Mouse (Mus musculus) stomach, embryonic 15.5 days (tissue): ENCODE measurements around the gene Abcg4. TPM values are rescaled to one million over a fixed set of nuclear protein-coding genes. Genes with fewer than 3 reads are reported as not detected.

Source experiments
- ATAC-seq: fragments of 200-750 bp; cut with Nextera tagmentation; 2 replicates; pipeline ENCODE4 v1.8.0; 2017; ENCODE audit warnings: low read depth, moderate number of reproducible peaks, moderate TSS enrichment; ENCODE audit not compliant: insufficient read depth, low FRiP score
- H3K27ac ChIP-seq: fragments of 300-500 bp; sonication (generic); 2 replicates; pipeline ENCODE4 v1.5.1; 2015; ENCODE audit warnings: mild to moderate bottlenecking, inconsistent platforms
- H3K27me3 ChIP-seq: fragments of 300-500 bp; sonication (generic); replicated peaks from 2 replicates; pipeline ENCODE4 v1.6.1; 2015; ENCODE audit warnings: inconsistent platforms
- H3K36me3 ChIP-seq: fragments of 300-500 bp; sonication (generic); 2 replicates; pipeline ENCODE4 v1.6.1; 2015; ENCODE audit warnings: inconsistent platforms
- H3K4me1 ChIP-seq: fragments of 300-500 bp; sonication (generic); 2 replicates; pipeline ENCODE4 v1.6.1; 2015; ENCODE audit warnings: inconsistent platforms
- H3K4me2 ChIP-seq: fragments of 300-500 bp; sonication (generic); 2 replicates; pipeline ENCODE4 v1.6.1; 2015; ENCODE audit warnings: mild to moderate bottlenecking, inconsistent platforms
- H3K4me3 ChIP-seq: fragments of 300-500 bp; sonication (generic); replicated peaks from 2 replicates; pipeline ENCODE4 v1.5.1; 2015; ENCODE audit warnings: inconsistent platforms
- H3K9ac ChIP-seq: fragments of 300-500 bp; sonication (generic); 2 replicates; pipeline ENCODE4 v1.6.1; 2015; ENCODE audit warnings: inconsistent platforms
- H3K9me3 ChIP-seq: fragments of 300-500 bp; sonication (generic); 2 replicates; pipeline ENCODE4 v1.6.1; 2016; ENCODE audit warnings: inconsistent platforms
- WGBS: fragments of 180-500 bp; shearing (Covaris S2); methylation state at CpG from one replicate; pipeline ENCODE4 v1.1.7; 2015; 5-methylcytosine and 5-hydroxymethylcytosine counted together
- polyA plus RNA-seq: library from polyadenylated mRNA; unstranded; fragments of >200 nt; fragmentation: Nextera tagmentation; extraction: Ambion mirVana; gene quantifications from 2 replicates; pipeline ENCODE4 v1.2.1, GENCODE M21; 2015

The Abcg4 gene
- polyA plus RNA-seq, 1 experiment from 2014 or later: 5.1 TPM

DNA sequence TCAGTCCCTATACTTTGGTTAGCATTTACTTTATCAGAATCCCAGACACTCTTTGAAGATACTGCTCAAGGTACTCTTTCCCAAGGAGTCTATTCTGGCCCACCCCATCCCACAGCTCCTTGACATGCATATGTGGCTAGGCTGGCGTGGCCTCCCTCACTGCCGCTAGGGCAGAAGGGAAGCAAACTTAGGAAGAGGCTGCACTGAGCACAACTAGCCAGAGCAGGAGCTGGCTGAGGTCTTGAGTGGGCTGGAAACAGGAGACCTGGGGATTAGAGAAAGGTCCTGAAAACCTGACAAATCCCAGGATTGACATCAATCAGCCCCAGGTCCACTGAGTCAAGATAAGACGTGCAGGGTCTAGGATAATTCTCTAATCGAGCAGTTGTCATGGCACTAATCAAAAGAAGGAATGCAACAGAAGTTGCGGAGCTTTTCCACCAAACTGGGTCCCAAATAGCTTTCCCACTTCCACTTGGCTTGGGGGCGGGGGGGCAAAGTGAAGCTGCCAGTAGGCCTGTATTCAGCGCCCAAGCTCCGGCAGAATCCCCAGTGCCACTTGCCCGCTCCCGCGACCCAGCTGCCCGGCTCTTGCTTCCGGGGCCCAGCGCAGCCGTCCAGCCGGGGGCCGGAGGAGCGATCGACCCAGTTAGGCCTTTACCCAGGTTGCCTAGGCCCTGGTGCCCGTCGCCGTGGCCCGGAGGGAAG lies 20.9 kb downstream of the Abcg4 start:
- no peak for ATAC-seq

DNA sequence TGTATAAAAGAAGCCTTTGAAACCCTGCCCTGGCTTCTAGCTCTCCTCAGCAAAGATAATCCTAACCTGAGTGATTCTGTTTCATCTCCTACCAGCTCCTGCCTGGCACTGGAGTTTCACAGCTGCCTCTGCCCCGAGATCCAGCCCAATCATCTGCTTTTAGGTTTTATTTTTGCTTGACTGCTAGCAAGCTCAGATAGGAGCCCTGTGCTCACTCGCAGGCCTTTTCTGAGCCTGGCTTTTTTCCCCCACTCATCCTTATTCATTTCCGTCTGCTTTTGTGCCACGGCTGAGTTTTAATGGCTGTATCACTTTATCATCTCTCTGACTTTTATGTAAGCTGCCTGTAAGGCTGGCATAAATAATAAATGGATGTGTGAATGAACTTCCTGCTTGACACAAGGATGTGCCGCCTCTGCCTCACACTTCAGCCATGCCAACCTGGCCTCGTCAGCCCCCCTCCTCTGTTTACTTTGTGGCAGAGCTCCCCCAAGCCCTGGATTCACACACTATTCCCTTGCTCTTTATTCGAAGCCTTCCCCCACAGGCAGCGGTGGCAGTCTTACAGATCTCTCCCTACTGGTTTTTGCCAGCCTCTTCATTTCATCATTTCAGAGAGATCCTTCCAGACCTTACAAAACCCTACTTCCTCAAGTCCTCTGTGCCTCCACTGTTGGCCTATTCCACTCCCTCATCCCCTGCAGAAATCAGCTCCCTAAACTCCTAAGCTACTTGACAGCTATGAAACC lies 21.8 kb downstream of the Abcg4 start:
- Histone ChIP-seq H3K4me1 (peaks cover 17% of the 10 kb centered on the region; the same call in 1 of the 2 replicates), H3K4me3 (no peak overlapping the region), H3K4me2 (peak overlapping the region; percentile 90), H3K27me3 (no peaks in the 10 kb centered on the region), H3K36me3 (no peaks in the 10 kb centered on the region), H3K9ac (0 out of 2 replicates have a peak overlapping the region, but pooled peaks have one; percentile 89), H3K27ac (peak overlapping the region; percentile 90), H3K9me3 (no peaks in the 10 kb centered on the region)
- 42% methylated on average over 8 of the region's 8 CpGs for WGBS
- no peak for ATAC-seq

More for the DNA sequence above, 20.9 kb downstream of the Abcg4 start:
- H3K4me2 ChIP-seq: peak overlapping the region; percentile 90
- H3K4me1 ChIP-seq: peaks cover 17% of the 10 kb centered on the region; the same call in 1 of the 2 replicates
- peak overlapping the region; percentile 90 for H3K27ac ChIP-seq
- WGBS: 9% methylated on average over 23 of the region's 23 CpGs
- no peaks in the 10 kb centered on the region for H3K9me3 ChIP-seq
- H3K27me3 ChIP-seq: no peaks in the 10 kb centered on the region
- H3K36me3 ChIP-seq: no peaks in the 10 kb centered on the region
- H3K4me3 ChIP-seq: peak overlapping the region; percentile 50
- peak overlapping the region; percentile 89 for H3K9ac ChIP-seq

DNA sequence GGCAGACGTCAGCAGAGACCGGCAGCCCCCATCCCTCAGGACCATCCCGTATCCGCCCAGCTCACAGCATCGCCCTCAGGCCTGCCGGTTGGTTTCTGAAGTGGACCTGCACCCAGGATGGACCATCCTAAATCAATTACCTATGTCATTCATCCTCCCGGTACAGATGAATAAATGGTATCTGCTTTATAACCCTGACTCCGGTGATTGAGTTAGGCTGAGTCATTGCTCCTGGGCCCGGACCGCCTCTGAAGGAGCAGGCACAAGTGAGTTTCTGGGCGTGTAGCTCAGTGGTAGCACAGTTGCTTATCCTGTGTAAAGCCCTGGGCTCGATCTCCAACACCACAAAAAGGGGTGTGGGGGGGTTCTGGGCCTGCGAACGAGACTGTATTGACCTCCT lies 27.0 kb downstream of the Abcg4 start:
- no peak for ATAC-seq
- H3K9me3 ChIP-seq: no peaks in the 10 kb centered on the region
- peaks cover 3% of the 10 kb centered on the region; the same call in 1 of the 2 replicates for H3K4me1 ChIP-seq
- H3K4me2 ChIP-seq: no peak overlapping the region
- H3K4me3 ChIP-seq: no peak overlapping the region
- 76% methylated on average over 14 of the region's 14 CpGs for WGBS
- no peaks in the 10 kb centered on the region for H3K36me3 ChIP-seq
- no peak overlapping the region for H3K27ac ChIP-seq
- H3K9ac ChIP-seq: no peak overlapping the region
- H3K27me3 ChIP-seq: no peaks in the 10 kb centered on the region

DNA sequence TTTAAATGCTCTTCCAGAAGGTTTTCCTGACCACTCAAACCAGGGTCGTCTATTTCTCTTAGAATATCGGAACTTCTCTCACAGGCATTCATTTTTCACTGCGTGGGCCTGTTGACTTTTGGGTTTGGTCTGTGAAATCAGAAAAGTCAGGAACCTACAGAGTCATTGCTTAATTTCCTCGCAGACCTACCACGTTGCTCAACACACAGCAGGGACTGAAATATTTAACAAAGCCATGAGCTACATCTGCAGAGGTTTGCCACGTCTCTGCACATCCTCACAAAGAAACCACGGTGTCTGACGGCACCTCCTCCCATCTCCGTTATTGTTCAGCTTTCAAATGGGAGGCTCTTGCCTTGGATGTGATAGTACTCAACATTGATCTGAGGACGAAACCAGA lies 29.4 kb downstream of the Abcg4 start:
- Histone ChIP-seq H3K36me3 (no peaks in the 10 kb centered on the region), H3K9me3 (no peaks in the 10 kb centered on the region), H3K27ac (no peak overlapping the region), H3K4me1 (0 out of 2 replicates have a peak, but pooled peaks cover 7% of the 10 kb centered on the region), H3K27me3 (no peaks in the 10 kb centered on the region), H3K4me2 (no peak overlapping the region), H3K9ac (no peak overlapping the region), H3K4me3 (no peak overlapping the region)
- ATAC-seq: no peak
- WGBS: 74% methylated on average over 10 of the region's 10 CpGs

DNA sequence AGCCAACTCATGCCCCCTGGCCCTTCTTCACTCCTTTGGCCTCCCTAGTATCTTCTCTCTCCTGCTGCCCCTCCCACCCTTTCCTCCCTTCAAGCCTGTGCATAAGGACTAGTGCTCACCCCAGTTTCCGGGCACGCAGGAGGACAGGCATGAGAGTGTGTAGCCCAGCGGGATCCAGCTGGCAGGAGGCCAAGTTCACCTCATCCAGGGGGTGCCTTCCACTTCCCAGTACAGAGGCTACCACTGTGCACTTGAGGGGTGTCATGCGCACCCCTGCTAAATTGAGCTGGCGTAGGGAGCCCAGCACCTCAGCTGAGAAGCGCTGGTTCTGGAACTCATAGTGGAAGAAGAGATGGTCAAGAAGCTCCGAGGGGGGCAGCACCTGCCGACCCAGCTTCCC lies 32.2 kb downstream of the Abcg4 start:
- no peak for ATAC-seq
- Histone ChIP-seq H3K27me3 (no peaks in the 10 kb centered on the region), H3K9ac (no peak overlapping the region), H3K4me2 (no peak overlapping the region), H3K36me3 (no peaks in the 10 kb centered on the region), H3K4me1 (0 out of 2 replicates have a peak, but pooled peaks cover 15% of the 10 kb centered on the region), H3K27ac (no peak overlapping the region), H3K9me3 (no peaks in the 10 kb centered on the region), H3K4me3 (no peak overlapping the region)
- 79% methylated on average over 8 of the region's 8 CpGs for WGBS

DNA sequence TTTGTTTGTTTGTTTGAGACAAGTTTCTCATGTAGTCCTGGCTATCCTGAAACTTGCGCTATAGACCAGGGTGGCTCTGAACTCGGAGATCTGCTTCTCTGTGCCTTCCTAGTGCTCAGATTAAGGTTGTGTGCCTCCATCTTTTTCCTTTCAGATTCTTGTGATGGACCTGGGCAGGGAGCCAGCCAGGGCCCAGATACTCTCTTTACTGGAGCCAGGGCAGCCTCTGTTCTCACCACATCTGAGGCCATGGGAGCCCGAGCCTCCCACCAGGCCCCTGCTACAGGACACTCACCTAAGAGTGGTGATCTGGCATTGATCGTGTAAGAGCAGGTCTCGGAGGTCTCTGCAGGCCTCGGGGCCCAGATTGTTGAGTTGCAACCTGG lies 33.3 kb downstream of the Abcg4 start:
- Histone ChIP-seq H3K27me3 (no peaks in the 10 kb centered on the region), H3K4me2 (no peak overlapping the region), H3K9ac (no peak overlapping the region), H3K36me3 (no peaks in the 10 kb centered on the region), H3K4me3 (no peak overlapping the region), H3K9me3 (no peaks in the 10 kb centered on the region), H3K4me1 (0 out of 2 replicates have a peak, but pooled peaks cover 15% of the 10 kb centered on the region), H3K27ac (no peak overlapping the region)
- ATAC-seq: no peak
- WGBS: 71% methylated on average over 6 of the region's 6 CpGs

DNA sequence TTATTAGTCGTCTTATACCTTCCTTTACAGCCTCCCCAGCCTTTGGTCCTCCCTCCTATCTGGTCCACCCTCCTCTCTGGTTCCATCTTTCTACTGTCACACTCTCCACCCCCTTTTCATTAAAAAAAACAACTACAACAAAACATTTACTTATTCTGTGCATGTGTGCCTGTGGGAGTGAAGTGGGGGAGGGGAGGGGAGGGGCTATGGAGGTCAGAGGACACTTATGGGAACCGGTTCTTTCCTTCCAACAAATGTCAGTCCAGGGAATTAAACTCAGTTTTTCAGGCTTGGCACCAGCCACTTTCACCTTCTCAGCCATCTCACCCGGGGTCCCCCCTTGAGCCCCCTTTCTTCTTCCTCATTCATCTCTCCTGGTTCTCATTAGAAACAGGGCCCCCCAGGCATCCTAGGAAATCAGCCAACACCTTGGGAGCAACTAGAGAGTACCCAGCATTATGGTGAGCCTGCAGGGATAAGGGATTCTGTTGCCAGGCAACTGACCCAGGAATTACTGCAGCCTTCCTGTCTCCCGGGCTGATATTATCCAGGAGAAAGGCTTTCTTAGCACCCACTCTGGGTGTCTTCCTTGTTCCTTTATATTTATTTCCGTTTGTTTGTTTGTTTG lies 33.8 kb downstream of the Abcg4 start:
- H3K4me1 ChIP-seq: 0 out of 2 replicates have a peak, but pooled peaks cover 15% of the 10 kb centered on the region
- H3K9me3 ChIP-seq: no peaks in the 10 kb centered on the region
- no peak overlapping the region for H3K27ac ChIP-seq
- no peaks in the 10 kb centered on the region for H3K36me3 ChIP-seq
- no peaks in the 10 kb centered on the region for H3K27me3 ChIP-seq
- WGBS: 23% methylated on average over 5 of the region's 5 CpGs
- no peak overlapping the region for H3K4me3 ChIP-seq
- no peak overlapping the region for H3K9ac ChIP-seq
- H3K4me2 ChIP-seq: no peak overlapping the region
- no peak for ATAC-seq

DNA sequence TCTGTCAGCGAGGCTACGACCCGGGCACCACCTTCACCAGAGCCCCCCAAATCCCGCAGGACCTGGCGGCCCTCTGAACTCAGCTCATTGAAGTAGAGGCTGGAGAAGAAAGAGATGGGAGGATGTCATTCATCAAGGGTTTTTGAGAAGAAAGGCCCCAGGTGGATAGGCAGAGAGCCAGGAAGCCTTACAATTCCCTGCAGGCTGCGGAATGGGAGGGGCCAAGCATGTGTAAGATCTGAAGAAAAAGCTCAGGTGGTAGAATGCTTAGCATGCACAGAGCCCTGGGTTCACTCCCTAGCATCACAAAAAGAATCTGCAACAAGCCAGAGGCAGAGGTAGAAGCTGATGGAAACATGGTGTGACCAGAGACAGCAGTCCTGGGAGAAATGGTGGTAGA lies 35.0 kb downstream of the Abcg4 start:
- Histone ChIP-seq H3K9ac (no peak overlapping the region), H3K9me3 (no peaks in the 10 kb centered on the region), H3K4me1 (0 out of 2 replicates have a peak, but pooled peaks cover 15% of the 10 kb centered on the region), H3K4me3 (no peak overlapping the region), H3K27me3 (no peaks in the 10 kb centered on the region), H3K4me2 (no peak overlapping the region), H3K36me3 (no peaks in the 10 kb centered on the region), H3K27ac (no peak overlapping the region)
- ATAC-seq: no peak
- 66% methylated on average over 6 of the region's 6 CpGs for WGBS

DNA sequence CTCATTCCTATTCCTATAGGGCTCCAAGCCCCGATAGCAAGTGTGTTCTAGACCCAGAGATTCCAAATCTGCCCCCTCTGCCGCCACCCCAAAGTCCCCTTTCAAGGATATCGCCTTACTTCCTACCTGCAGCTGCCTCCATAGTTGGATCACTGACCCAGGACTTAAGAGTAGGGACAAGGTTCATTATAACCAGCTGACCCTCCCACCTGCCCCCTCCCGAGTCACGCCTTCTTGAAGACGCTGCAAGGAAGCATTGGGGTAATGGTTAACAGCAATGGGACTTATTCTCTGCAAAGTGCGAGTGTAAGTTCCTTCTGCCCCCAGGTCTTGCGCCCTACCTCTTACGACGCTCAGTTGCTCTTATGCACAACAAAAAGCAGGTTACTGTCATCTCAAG lies 37.1 kb downstream of the Abcg4 start, which contains the start of gene Pdzd3:
Pdzd3 (minus strand) TSS at position 158 of the 400 bp plus-strand sequence.
- no peak within 1 kb of the TSS for H3K4me3 ChIP-seq
- no peak within 1 kb of the TSS for H3K4me2 ChIP-seq
- 0 out of 2 replicates have a peak, but pooled peaks cover 15% of the 10 kb centered on the region for H3K4me1 ChIP-seq
- H3K27me3 ChIP-seq: no peaks in the 10 kb centered on the region
- 71% methylated on average over 10 of the region's 10 CpGs for WGBS
- H3K9me3 ChIP-seq: no peaks in the 10 kb centered on the region
- H3K27ac ChIP-seq: no peak within 1 kb of the TSS
- no peak within 1 kb of the TSS for H3K9ac ChIP-seq
- no peak for ATAC-seq
- H3K36me3 ChIP-seq: no peaks in the 10 kb centered on the region

DNA sequence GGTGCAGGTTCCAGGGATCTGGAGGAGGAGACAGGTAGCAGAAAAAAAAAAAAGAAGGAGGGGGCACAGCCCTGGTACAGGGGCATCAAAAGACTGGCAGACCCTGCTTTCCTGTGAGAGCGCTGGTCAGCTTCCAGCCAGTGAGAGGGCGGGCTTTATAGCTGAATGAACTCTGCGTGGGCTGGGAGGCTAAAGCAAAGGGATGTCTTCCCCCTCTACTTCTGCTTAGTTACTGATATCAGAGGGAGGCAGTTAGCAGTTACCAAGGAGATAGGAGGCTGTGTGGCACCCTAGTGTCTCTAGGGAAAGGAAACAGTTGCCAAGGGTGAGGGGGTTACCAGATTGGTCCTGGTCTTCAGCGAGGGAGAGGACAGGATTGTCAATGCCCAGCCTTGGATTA lies 38.0 kb downstream of the Abcg4 start:
- Histone ChIP-seq H3K27ac (no peak overlapping the region), H3K9ac (no peak overlapping the region), H3K27me3 (no peaks in the 10 kb centered on the region), H3K4me2 (no peak overlapping the region), H3K36me3 (no peaks in the 10 kb centered on the region), H3K4me3 (no peak overlapping the region), H3K4me1 (0 out of 2 replicates have a peak, but pooled peaks cover 15% of the 10 kb centered on the region), H3K9me3 (no peaks in the 10 kb centered on the region)
- no peak for ATAC-seq
- WGBS: 56% methylated on average over 4 of the region's 4 CpGs

DNA sequence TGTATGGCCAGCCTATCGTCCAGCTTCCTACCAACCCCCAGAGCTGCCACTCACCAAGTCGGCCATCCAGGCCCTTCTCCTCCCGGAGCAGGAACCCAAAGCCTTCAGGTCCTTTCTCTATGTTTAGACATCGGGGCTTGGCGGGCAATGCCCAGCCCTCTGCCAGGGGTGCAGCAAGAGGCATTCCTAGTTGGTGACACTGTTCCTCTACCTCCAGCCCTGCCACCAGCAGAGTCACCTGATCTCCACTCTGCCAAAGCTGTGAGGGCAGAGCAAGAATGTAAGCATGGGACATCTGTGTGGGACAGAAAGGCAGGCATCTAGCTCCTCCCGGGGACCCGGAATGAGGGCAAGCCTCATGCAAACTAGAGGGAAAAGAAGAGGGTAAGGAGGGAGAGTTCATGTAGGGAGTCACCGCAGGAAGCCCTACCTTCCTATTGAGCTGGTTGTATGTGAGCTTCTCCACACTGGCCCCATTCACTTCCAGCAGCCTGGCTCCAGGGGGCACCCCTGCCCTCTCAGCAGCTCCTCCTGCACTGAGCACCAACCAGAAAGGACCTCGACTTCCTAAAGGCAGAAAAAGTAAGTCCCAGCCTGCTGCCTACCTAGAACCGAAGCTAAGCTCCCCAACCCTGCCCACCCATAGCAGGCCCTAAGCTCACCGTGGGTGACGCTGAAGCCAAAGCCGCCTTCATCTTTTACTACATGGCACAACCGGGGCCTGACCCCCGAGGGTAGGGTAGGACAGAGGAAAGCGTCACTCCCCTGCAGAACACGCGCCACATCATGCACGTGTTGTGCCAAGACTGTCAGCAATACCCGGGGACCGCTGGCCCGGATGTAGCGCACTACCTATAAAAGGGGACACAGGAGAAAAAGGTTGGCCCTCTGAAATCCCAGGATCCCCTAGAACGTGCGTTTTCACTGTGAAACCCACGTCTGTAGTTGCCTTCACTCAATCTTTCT lies 39.0 kb downstream of the Abcg4 start:
- H3K4me2 ChIP-seq: peak overlapping the region; percentile 32
- H3K4me3 ChIP-seq: no peak overlapping the region
- 0 out of 2 replicates have a peak, but pooled peaks cover 11% of the 10 kb centered on the region for H3K4me1 ChIP-seq
- WGBS: 41% methylated on average over 26 of the region's 26 CpGs
- no peaks in the 10 kb centered on the region for H3K9me3 ChIP-seq
- no peaks in the 10 kb centered on the region for H3K27me3 ChIP-seq
- peak; percentile 68; the same call in 1 of the 2 replicates for ATAC-seq
- H3K36me3 ChIP-seq: no peaks in the 10 kb centered on the region
- no peak overlapping the region for H3K27ac ChIP-seq
- no peak overlapping the region for H3K9ac ChIP-seq
